Mouse (Mus musculus) limb, embryonic 14.5 days (tissue): Measurements from ENCODE around the gene Trip11. TPM values are rescaled to one million over a fixed set of nuclear protein-coding genes. Genes with fewer than 3 reads are reported as not detected.

ENCODE experiments used
- ATAC-seq: fragments of 200-750 bp; cut with Nextera tagmentation; 2 replicates; pipeline ENCODE4 v1.8.0; 2017; ENCODE audit warnings: low read depth, moderate number of reproducible peaks, moderate TSS enrichment; ENCODE audit not compliant: low FRiP score
- DNase-seq: peaks from one replicate; pipeline ENCODE4 v3.0.0-alpha.2; 2015; ENCODE audit warnings: low spot score
- H3K27ac ChIP-seq: fragments of 300-500 bp; sonication (generic); replicated peaks from 2 replicates; pipeline ENCODE4 v1.5.1; 2014; ENCODE audit warnings: low read depth, mild to moderate bottlenecking, low read length, moderate library complexity, mixed read lengths
- H3K27me3 ChIP-seq: fragments of 300-500 bp; sonication (generic); 2 replicates; pipeline ENCODE4 v1.6.1; 2014; ENCODE audit warnings: low read length, mixed read lengths; ENCODE audit not compliant: control insufficient read depth, insufficient read depth
- H3K36me3 ChIP-seq: fragments of 300-500 bp; sonication (generic); 2 replicates; pipeline ENCODE4 v1.6.1; 2014; ENCODE audit warnings: mild to moderate bottlenecking, low read length, moderate library complexity, mixed read lengths; ENCODE audit not compliant: control insufficient read depth, insufficient read depth
- H3K4me1 ChIP-seq: fragments of 300-500 bp; sonication (generic); 2 replicates; pipeline ENCODE4 v1.6.1; 2014; ENCODE audit warnings: antibody characterized with exemption, low read length, mixed read lengths; ENCODE audit not compliant: control insufficient read depth, insufficient read depth
- H3K4me2 ChIP-seq: fragments of 300-500 bp; sonication (generic); replicated peaks from 2 replicates; pipeline ENCODE4 v1.6.1; 2014; ENCODE audit warnings: low read depth, mild to moderate bottlenecking, low read length, moderate library complexity; ENCODE audit not compliant: severe bottlenecking
- H3K4me3 ChIP-seq: fragments of 300-500 bp; sonication (generic); replicated peaks from 2 replicates; pipeline ENCODE4 v1.5.1; 2014; ENCODE audit warnings: low read length
- H3K9ac ChIP-seq: fragments of 300-500 bp; sonication (generic); 2 replicates; pipeline ENCODE4 v1.6.1; 2014; ENCODE audit warnings: mild to moderate bottlenecking, low read depth, low read length, moderate library complexity; ENCODE audit not compliant: severe bottlenecking
- H3K9me3 ChIP-seq: fragments of 300-500 bp; sonication (generic); 2 replicates; pipeline ENCODE4 v1.6.1; 2016; ENCODE audit warnings: low read length; ENCODE audit not compliant: control insufficient read depth
- POLR2A ChIP-seq: fragments of 200-500 bp; IDR thresholded peaks from 2 replicates; pipeline ENCODE4 v1.8.0; 2012; ENCODE audit warnings: inconsistent platforms, mild to moderate bottlenecking, moderate library complexity, borderline replicate concordance; ENCODE audit not compliant: insufficient read depth, insufficient read length; ENCODE audit errors: extremely low read depth
- WGBS: fragments of 180-500 bp; shearing (Covaris S2); extraction: QIAGEN DNeasy Blood & Tissue Kit; methylation state at CpG from one replicate; pipeline ENCODE4 v1.1.7; 2014; 5-methylcytosine and 5-hydroxymethylcytosine counted together
- polyA plus RNA-seq, 2 experiments: library from polyadenylated mRNA; depleted of rRNA in 1 of 2; stranded (reverse) in 1 of 2; unstranded in 1 of 2; fragments of >200 nt; fragmentation: Nextera tagmentation in 1 of 2; extraction: Ambion mirVana in 1 of 2; gene quantifications; 2 replicates each; pipeline versions ENCODE4 v1.2.1 to v1.2.3; 2012 to 2014

The Trip11 gene
- polyA plus RNA-seq, 2 experiments: 10.5 to 24.4 TPM

DNA sequence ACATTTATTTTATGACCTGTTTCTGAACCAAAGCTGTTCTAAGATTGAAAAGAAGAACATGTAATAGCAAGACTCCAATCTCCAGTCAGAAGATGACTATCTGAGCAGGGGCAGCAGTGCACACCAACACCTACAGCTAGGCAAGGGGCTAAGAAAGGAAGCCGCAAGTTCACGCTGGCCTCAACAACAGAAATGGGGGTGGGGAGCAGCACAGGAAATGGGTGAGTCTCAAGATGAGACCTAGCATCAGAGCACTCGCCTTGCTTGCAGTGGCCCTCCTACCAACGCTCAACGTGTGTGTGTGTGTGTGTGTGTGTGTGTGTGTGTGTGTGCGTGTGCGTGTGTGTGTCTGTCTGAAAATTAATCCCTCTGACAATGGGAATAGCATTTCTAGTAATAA is 16.0 kb downstream of the Trip11 start:
- Histone ChIP-seq H3K4me2 (no peak overlapping the region), H3K27ac (no peak overlapping the region), H3K36me3 (peaks cover 46% of the 10 kb centered on the region), H3K27me3 (no peaks in the 10 kb centered on the region), H3K4me1 (no peaks in the 10 kb centered on the region), H3K9me3 (no peaks in the 10 kb centered on the region), H3K9ac (no peak overlapping the region), H3K4me3 (no peak overlapping the region)
- ATAC-seq (no peak), DNase-seq (no peak)
- whole genome bisulfite sequencing: 89% methylated on average over 7 of the region's 7 CpGs
- no peak for TF ChIP-seq POLR2A

DNA sequence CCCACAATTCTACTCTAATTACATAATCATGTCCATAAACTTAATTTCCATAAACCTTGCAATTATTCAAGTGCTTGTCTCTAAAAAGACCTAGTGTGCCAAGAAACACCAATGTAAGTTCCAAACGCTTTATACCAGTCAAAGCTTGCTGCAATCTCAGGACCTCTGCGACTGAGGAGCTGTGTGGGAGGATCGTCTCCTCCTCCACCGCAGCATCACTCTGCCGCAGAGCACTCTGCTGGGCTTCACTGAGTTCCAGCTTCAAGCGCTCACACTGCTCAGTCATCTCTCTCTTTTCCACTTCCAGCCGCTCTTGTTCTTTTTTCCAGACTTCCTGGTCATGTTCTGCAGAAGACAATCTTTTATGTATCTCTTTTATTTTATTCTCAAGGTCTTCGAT is 19.8 kb downstream of the Trip11 start:
- TF ChIP-seq POLR2A: no peak
- no peak overlapping the region for H3K4me3 ChIP-seq
- 84% methylated on average over 8 of the region's 8 CpGs for WGBS
- H3K4me2 ChIP-seq: no peak overlapping the region
- H3K27me3 ChIP-seq: no peaks in the 10 kb centered on the region
- peaks cover 66% of the 10 kb centered on the region for H3K36me3 ChIP-seq
- no peak overlapping the region for H3K27ac ChIP-seq
- H3K9me3 ChIP-seq: no peaks in the 10 kb centered on the region
- no peaks in the 10 kb centered on the region for H3K4me1 ChIP-seq
- no peak overlapping the region for H3K9ac ChIP-seq
- no peak for DNase-seq
- no peak for ATAC-seq

DNA sequence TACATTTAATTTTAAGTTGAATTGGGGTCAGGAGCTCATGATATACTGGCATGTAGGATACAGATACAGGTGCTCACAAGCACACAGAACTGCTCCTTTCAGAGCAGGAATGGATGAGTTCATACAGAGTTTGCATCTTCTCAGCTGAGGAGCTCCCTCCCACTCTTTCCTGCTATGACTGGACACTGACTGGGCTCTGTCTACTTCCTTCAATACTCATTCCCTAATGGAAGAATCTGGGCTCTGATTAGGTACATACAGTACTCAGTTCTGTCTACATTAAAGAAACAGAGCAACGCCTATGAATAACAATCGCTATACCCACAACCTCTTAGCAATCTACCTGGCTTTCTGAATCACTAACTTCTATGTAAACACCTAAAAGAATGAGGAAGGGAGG is 20.2 kb downstream of the Trip11 start:
- ATAC-seq (no peak), DNase-seq (no peak)
- no peaks in the 10 kb centered on the region for H3K27me3 ChIP-seq
- H3K36me3 ChIP-seq: peaks cover 64% of the 10 kb centered on the region
- no peaks in the 10 kb centered on the region for H3K4me1 ChIP-seq
- no peak overlapping the region for H3K4me2 ChIP-seq
- H3K27ac ChIP-seq: no peak overlapping the region
- whole genome bisulfite sequencing: 93% methylated on average over 2 of the region's 2 CpGs
- H3K9me3 ChIP-seq: no peaks in the 10 kb centered on the region
- no peak for TF ChIP-seq POLR2A
- no peak overlapping the region for H3K4me3 ChIP-seq
- H3K9ac ChIP-seq: no peak overlapping the region

DNA sequence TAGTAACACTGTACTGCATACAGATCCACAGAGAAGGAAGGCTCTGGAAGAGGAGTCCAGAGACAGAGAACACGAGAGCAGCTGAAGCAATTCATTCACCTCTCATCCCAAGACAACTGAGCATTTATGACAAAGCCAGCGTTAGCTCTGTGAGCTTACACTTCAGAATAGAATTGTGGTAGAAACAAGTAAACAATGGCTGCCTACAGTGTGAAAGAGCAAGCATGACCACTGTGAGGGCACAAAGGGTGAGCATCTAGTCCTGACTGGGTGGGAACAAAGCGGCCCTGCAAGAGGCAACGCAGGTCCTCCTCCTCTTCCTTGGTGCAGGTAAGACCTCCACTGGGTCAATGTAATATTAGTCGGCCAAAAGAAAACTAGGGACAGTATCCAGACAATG is 22.0 kb downstream of the Trip11 start:
- Histone ChIP-seq H3K36me3 (peaks cover 65% of the 10 kb centered on the region), H3K9ac (no peak overlapping the region), H3K4me3 (no peak overlapping the region), H3K27me3 (no peaks in the 10 kb centered on the region), H3K4me2 (no peak overlapping the region), H3K9me3 (no peaks in the 10 kb centered on the region), H3K4me1 (no peaks in the 10 kb centered on the region), H3K27ac (no peak overlapping the region)
- no peak for TF ChIP-seq POLR2A
- ATAC-seq (no peak), DNase-seq (no peak)
- WGBS: 96% methylated on average over 5 of the region's 5 CpGs

- TF ChIP-seq POLR2A: no peak
- Histone ChIP-seq H3K27me3 (no peaks in the 10 kb centered on the region), H3K4me2 (no peak overlapping the region), H3K9me3 (no peaks in the 10 kb centered on the region), H3K27ac (no peak overlapping the region), H3K36me3 (peaks cover 76% of the 10 kb centered on the region), H3K9ac (no peak overlapping the region), H3K4me3 (no peak overlapping the region), H3K4me1 (no peaks in the 10 kb centered on the region)
- 95% methylated on average over 3 of the region's 3 CpGs for WGBS
- ATAC-seq (no peak), DNase-seq (no peak)
Measured at GRCm38 (mm10) chr12:101889351-101889750, 23.7 kb downstream of the Trip11 start.

DNA sequence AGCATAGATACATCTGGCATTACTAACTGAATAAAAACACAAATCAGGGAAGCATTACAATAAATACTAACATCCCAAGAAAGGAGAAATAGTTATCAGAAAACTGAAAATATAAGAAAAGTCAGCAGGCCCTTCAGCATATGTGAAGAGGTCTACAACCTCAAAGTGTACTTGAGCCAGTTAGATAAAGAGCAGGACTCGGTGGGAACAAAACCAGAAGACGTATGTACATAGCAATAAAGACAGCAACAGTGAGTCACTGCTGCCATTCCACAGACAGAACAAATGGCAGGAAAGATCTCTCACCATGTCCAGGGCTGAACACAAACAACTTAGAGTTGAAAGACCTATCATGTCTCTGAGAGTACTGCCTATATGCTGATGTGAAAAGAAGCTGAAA is 24.8 kb downstream of the Trip11 start:
- peaks cover 79% of the 10 kb centered on the region for H3K36me3 ChIP-seq
- H3K4me1 ChIP-seq: no peaks in the 10 kb centered on the region
- no peak for TF ChIP-seq POLR2A
- no peak overlapping the region for H3K4me2 ChIP-seq
- H3K9me3 ChIP-seq: no peaks in the 10 kb centered on the region
- H3K27me3 ChIP-seq: no peaks in the 10 kb centered on the region
- no peak overlapping the region for H3K27ac ChIP-seq
- WGBS: 81% methylated on average over 2 of the region's 2 CpGs
- ATAC-seq: no peak
- DNase-seq: no peak
- H3K4me3 ChIP-seq: no peak overlapping the region
- H3K9ac ChIP-seq: no peak overlapping the region
